Mouse (Mus musculus) CH12.LX (cell line): Measurements from ENCODE around the gene Htra1.

Experiments used
- CHD1 ChIP-seq: IDR thresholded peaks from 2 replicates; pipeline ENCODE4 v1.6.1; 2012; ENCODE audit warnings: low read depth, low read length, improper control_type of control experiment, inconsistent platforms
- CTCF ChIP-seq, 2 experiments: IDR thresholded peaks in 1 of 2; conservative IDR thresholded peaks in 1 of 2; 2 replicates each; pipeline ENCODE4 v1.5.1; 2011 to 2012; ENCODE audit warnings: low read depth in 2 of 2, low read length in 2 of 2, improper control_type of control experiment in 1 of 2, inconsistent platforms in 1 of 2, mild to moderate bottlenecking in 1 of 2, moderate library complexity in 1 of 2
- ELF1 ChIP-seq: IDR thresholded peaks from 2 replicates; pipeline ENCODE4 v1.6.1; 2014; ENCODE audit warnings: low read depth, mild to moderate bottlenecking, inconsistent platforms, low read length, improper control_type of control experiment
- EP300 ChIP-seq: IDR thresholded peaks from 2 replicates; pipeline ENCODE4 v1.6.1; 2011; ENCODE audit warnings: low read length, improper control_type of control experiment
- ETS1 ChIP-seq: conservative IDR thresholded peaks from 2 replicates; pipeline ENCODE4 v1.6.1; 2012; ENCODE audit warnings: low read depth, mild to moderate bottlenecking, inconsistent platforms, low read length, improper control_type of control experiment, moderate library complexity
- POLR2A ChIP-seq: IDR thresholded peaks from 2 replicates; pipeline ENCODE4 v1.6.1; 2011; ENCODE audit warnings: low read depth, mild to moderate bottlenecking, improper control_type of control experiment, low read length
- RCOR1 ChIP-seq: conservative IDR thresholded peaks from 2 replicates; pipeline ENCODE4 v1.6.1; 2012; ENCODE audit warnings: low read depth, mild to moderate bottlenecking, inconsistent platforms, low read length, improper control_type of control experiment
- UBTF ChIP-seq: IDR thresholded peaks from 2 replicates; pipeline ENCODE4 v1.6.1; 2012; ENCODE audit warnings: low read depth, mild to moderate bottlenecking, inconsistent platforms, low read length, improper control_type of control experiment, moderate library complexity
- USF2 ChIP-seq: conservative IDR thresholded peaks from 2 replicates; pipeline ENCODE4 v1.6.1; 2011; ENCODE audit warnings: low read depth, low read length, improper control_type of control experiment
- ZC3H11A ChIP-seq: IDR thresholded peaks from 2 replicates; pipeline ENCODE4 v1.6.1; 2012; ENCODE audit warnings: low read depth, mild to moderate bottlenecking, inconsistent platforms, low read length, improper control_type of control experiment

DNA sequence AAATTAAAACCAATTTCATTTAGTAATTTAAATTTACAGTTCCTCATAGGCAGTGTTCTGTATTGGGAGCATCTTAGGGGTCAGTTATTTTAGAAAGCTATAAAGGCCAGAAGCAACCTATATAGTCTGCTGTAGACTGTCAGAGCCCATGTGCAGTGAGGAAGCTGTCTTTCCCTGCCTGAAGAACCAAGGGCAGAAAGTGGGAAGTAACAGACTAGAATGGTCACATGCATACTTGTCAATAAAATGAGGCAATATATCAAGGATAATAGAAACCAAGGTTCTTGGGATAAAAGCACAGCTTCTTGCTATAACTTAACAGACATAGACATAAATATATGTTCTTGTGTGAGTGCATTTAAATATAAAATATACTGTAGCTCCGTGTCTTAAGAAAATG, 33.0 kb upstream of the Htra1 start:
- TF ChIP-seq UBTF (no peak), ETS1 (no peak), ELF1 (no peak), CTCF (conservative IDR thresholded peaks at IDR 0.05 in 1 of 2, IDR thresholded peaks at IDR 0.05 in 1 of 2; ENCODE audit: low read depth in 2 of 2, low read length in 2 of 2) (no peak), USF2 (no peak), EP300 (no peak), RCOR1 (no peak), POLR2A (no peak), CHD1 (no peak), ZC3H11A (no peak)
